In the genomic region with DNA sequence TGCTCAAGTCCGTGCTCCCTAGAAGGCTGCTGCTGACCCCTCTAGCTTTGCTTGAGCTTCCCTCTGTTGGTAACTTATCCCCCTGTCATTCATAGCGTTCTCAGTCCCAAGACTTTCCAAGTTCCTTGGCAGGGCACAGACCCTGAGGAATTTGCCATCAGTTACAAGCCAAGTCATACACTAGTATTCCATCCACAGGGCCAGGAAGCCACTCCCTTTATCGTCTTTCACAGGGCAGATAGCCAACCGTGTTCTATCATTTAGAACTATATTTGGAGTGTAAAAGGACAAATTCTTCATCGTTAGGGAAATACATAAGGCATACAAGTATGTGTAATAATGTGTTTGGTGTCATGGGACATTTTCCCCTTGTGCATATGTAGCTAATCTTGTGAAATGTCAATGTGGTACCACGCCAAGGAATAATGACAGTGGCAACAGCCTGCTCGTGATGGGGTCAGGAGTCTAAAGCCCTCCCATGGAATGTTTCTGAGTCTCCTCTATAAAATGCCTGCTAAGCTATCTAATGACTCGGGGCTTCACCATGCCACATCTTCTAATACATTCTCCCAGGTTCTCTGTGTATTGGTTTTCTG, we compare ENCODE assay signal across 23 mouse cellular contexts.
DNase-seq lines count a peak whose midpoint lies in the region; ATAC-seq and TF ChIP-seq lines count a peak whose summit lies in the region.
"Had no signal": no experiment of that assay in that cellular context is flagged by ENCODE, and none has a peak within 500 bp of the region (broad histone marks: within the 10 kb centered on the region; RNA-seq: fewer than 3 reads in every experiment).

No protein-coding gene starts in this region.

- no peak overlapping the region for H3K4me2 ChIP-seq in liver, embryonic 11.5 days
- no peak overlapping the region for H3K4me2 ChIP-seq in liver, postnatal 0 days (ENCODE audit: low read depth, low read length)
- H3K4me2 ChIP-seq in midbrain, embryonic 11.5 days, result no peak overlapping the region
- H3K4me2 ChIP-seq in midbrain, embryonic 16.5 days (ENCODE audit: low read length), result no peak overlapping the region
- H3K4me2 ChIP-seq: embryonic facial prominence, embryonic 13.5 days; forebrain, embryonic 12.5 days; heart, embryonic 13.5 days; hindbrain, embryonic 14.5 days; intestine, embryonic 15.5 days had no signal

- H3K36me3 ChIP-seq in liver, embryonic 11.5 days (ENCODE audit: control insufficient read depth, insufficient read depth, low read length), result no peaks in the 10 kb centered on the region
- H3K36me3 ChIP-seq in liver, postnatal 0 days (replicated peaks; ENCODE audit: insufficient read depth, low read length), result no peaks in the 10 kb centered on the region
- no peaks in the 10 kb centered on the region for H3K36me3 ChIP-seq in midbrain, embryonic 11.5 days (ENCODE audit: control insufficient read depth, insufficient read depth, low read length)
- no peaks in the 10 kb centered on the region for H3K36me3 ChIP-seq in midbrain, embryonic 16.5 days (ENCODE audit: control insufficient read depth, insufficient read depth, low read length)
- H3K36me3 ChIP-seq: embryonic facial prominence, embryonic 13.5 days; forebrain, embryonic 12.5 days; heart, embryonic 13.5 days; intestine, embryonic 15.5 days had no signal

- no peak for ATAC-seq in liver, embryonic 11.5 days (replicated peaks; ENCODE audit: low FRiP score)
- ATAC-seq in liver, postnatal 0 days, result no peak
- no peak for ATAC-seq in midbrain, embryonic 11.5 days (ENCODE audit: low FRiP score)
- no peak for ATAC-seq in midbrain, embryonic 16.5 days
- ATAC-seq: activated CD4-positive, CD25-positive, alpha-beta regulatory T cell, adult 4 months; forebrain, postnatal 0 days; intestine, embryonic 15.5 days; Patski had no signal

- 80% methylated on average over 8 of the region's 8 CpGs for WGBS in liver, embryonic 11.5 days
- WGBS in liver, postnatal 0 days (ENCODE audit: insufficient replicate concordance), result 67% methylated on average over 8 of the region's 8 CpGs
- 89% methylated on average over 8 of the region's 8 CpGs for WGBS in midbrain, embryonic 11.5 days
- WGBS in midbrain, embryonic 16.5 days, result 85% methylated on average over 8 of the region's 8 CpGs

- no peak overlapping the region for H3K27ac ChIP-seq in liver, embryonic 11.5 days (ENCODE audit: low read depth, low read length)
- no peak overlapping the region for H3K27ac ChIP-seq in liver, postnatal 0 days (ENCODE audit: low read depth)
- H3K27ac ChIP-seq in midbrain, embryonic 11.5 days (ENCODE audit: low read depth, low read length), result no peak overlapping the region
- H3K27ac ChIP-seq in midbrain, embryonic 16.5 days (ENCODE audit: low read length), result no peak overlapping the region
- H3K27ac ChIP-seq: embryonic facial prominence, embryonic 13.5 days; forebrain, embryonic 12.5 days; heart, adult 2 months; heart, embryonic 13.5 days; hindbrain, embryonic 14.5 days; intestine, embryonic 15.5 days had no signal

- no peak overlapping the region for H3K4me3 ChIP-seq in liver, embryonic 11.5 days (ENCODE audit: low read depth, low read length)
- H3K4me3 ChIP-seq in liver, postnatal 0 days (ENCODE audit: low read depth, low read length), result no peak overlapping the region
- no peak overlapping the region for H3K4me3 ChIP-seq in midbrain, embryonic 11.5 days (ENCODE audit: low read depth, low read length)
- H3K4me3 ChIP-seq in midbrain, embryonic 16.5 days (ENCODE audit: low read depth, low read length), result no peak overlapping the region
- H3K4me3 ChIP-seq: embryonic facial prominence, embryonic 13.5 days; forebrain, embryonic 12.5 days; heart, adult 2 months; heart, embryonic 13.5 days; intestine, embryonic 15.5 days had no signal

- no peak overlapping the region for H3K9ac ChIP-seq in liver, embryonic 11.5 days (ENCODE audit: low read depth, low read length)
- no peak overlapping the region for H3K9ac ChIP-seq in liver, postnatal 0 days (replicated peaks)
- H3K9ac ChIP-seq in midbrain, embryonic 11.5 days (ENCODE audit: low read length), result no peak overlapping the region
- H3K9ac ChIP-seq in midbrain, embryonic 16.5 days (ENCODE audit: low read depth, low read length), result no peak overlapping the region
- H3K9ac ChIP-seq: embryonic facial prominence, embryonic 13.5 days; forebrain, embryonic 12.5 days; forebrain, postnatal 0 days; heart, embryonic 13.5 days; hindbrain, embryonic 14.5 days; intestine, embryonic 15.5 days had no signal

- H3K9me3 ChIP-seq in liver, embryonic 11.5 days (ENCODE audit: control insufficient read depth, low read length), result no peaks in the 10 kb centered on the region
- H3K9me3 ChIP-seq in liver, postnatal 0 days (ENCODE audit: low read length), result no peaks in the 10 kb centered on the region
- no peaks in the 10 kb centered on the region for H3K9me3 ChIP-seq in midbrain, embryonic 11.5 days (ENCODE audit: control insufficient read depth, low read length)
- no peaks in the 10 kb centered on the region for H3K9me3 ChIP-seq in midbrain, embryonic 16.5 days (replicated peaks; ENCODE audit: control insufficient read depth, low read length, poor library complexity, severe bottlenecking)
- H3K9me3 ChIP-seq: embryonic facial prominence, embryonic 13.5 days; forebrain, embryonic 12.5 days; heart, embryonic 13.5 days; intestine, embryonic 15.5 days had no signal

- DNase-seq in gastrocnemius, adult 18-20 months (ENCODE audit: low spot score), result peak; percentile 7
- no peak for DNase-seq in gastrocnemius, adult 8-10 months (ENCODE audit: low spot score in 2 of 2)
- peak; percentile 15 for DNase-seq in liver, embryonic 11.5 days (ENCODE audit: low spot score)
- DNase-seq in liver, postnatal 0 days, result no peak
- DNase-seq in midbrain, embryonic 11.5 days (ENCODE audit: low spot score, missing footprints), result peak; percentile 33
- DNase-seq in skeletal muscle tissue, adult 2 months (ENCODE audit: low read depth, low spot score), result peak; percentile 10
- DNase-seq in thymus, postnatal 0 days (ENCODE audit: low spot score), result no peak
- DNase-seq: cerebellum, adult 11-12 months; cerebellum, adult 9-10 months; cerebellum, postnatal 25 days; forebrain, postnatal 0 days; gastrocnemius, postnatal 10 days; heart, adult 2 months; heart, postnatal 36 days had no signal

- H3K4me1 ChIP-seq in liver, embryonic 11.5 days (replicated peaks; ENCODE audit: control insufficient read depth, insufficient read depth, low read length), result no peaks in the 10 kb centered on the region
- no peaks in the 10 kb centered on the region for H3K4me1 ChIP-seq in liver, postnatal 0 days (ENCODE audit: insufficient read depth)
- H3K4me1 ChIP-seq in midbrain, embryonic 11.5 days (ENCODE audit: control insufficient read depth, insufficient read depth, low read length), result no peaks in the 10 kb centered on the region
- H3K4me1 ChIP-seq in midbrain, embryonic 16.5 days (ENCODE audit: control insufficient read depth, insufficient read depth, low read length), result no peaks in the 10 kb centered on the region
- H3K4me1 ChIP-seq: embryonic facial prominence, embryonic 13.5 days; heart, embryonic 13.5 days; intestine, embryonic 15.5 days had no signal

- no peaks in the 10 kb centered on the region for H3K27me3 ChIP-seq in liver, embryonic 11.5 days (replicated peaks; ENCODE audit: control insufficient read depth, insufficient read depth, low read length)
- no peaks in the 10 kb centered on the region for H3K27me3 ChIP-seq in liver, postnatal 0 days (ENCODE audit: insufficient read depth, low read length)
- H3K27me3 ChIP-seq in midbrain, embryonic 11.5 days (ENCODE audit: control insufficient read depth, insufficient read depth, low read length), result no peaks in the 10 kb centered on the region
- H3K27me3 ChIP-seq in midbrain, embryonic 16.5 days (ENCODE audit: control insufficient read depth, insufficient read depth, low read depth, low read length), result no peaks in the 10 kb centered on the region
- H3K27me3 ChIP-seq: CH12.LX; embryonic facial prominence, embryonic 13.5 days; heart, embryonic 13.5 days; intestine, embryonic 15.5 days; Patski had no signal

- TF ChIP-seq CTCF in liver, postnatal 0 days (IDR thresholded peaks at IDR 0.05; ENCODE audit: low read depth), result no peak

- TF ChIP-seq EP300 in liver, postnatal 0 days (IDR thresholded peaks at IDR 0.05; ENCODE audit: low read depth), result no peak

Comparison
In these comparisons a context has a peak if more than half of its experiments do, and no peak if none do; other contexts are left out.
1. DNase-seq: peak in gastrocnemius, adult 18-20 months (single experiment), liver, embryonic 11.5 days (single experiment), midbrain, embryonic 11.5 days (single experiment) and skeletal muscle tissue, adult 2 months (single experiment); none in gastrocnemius, adult 8-10 months (0 of 2), liver, postnatal 0 days (single experiment) and thymus, postnatal 0 days (single experiment).